Mouse (Mus musculus): ENCODE measurements around the gene Lrig2.

Gene Lrig2

DNA sequence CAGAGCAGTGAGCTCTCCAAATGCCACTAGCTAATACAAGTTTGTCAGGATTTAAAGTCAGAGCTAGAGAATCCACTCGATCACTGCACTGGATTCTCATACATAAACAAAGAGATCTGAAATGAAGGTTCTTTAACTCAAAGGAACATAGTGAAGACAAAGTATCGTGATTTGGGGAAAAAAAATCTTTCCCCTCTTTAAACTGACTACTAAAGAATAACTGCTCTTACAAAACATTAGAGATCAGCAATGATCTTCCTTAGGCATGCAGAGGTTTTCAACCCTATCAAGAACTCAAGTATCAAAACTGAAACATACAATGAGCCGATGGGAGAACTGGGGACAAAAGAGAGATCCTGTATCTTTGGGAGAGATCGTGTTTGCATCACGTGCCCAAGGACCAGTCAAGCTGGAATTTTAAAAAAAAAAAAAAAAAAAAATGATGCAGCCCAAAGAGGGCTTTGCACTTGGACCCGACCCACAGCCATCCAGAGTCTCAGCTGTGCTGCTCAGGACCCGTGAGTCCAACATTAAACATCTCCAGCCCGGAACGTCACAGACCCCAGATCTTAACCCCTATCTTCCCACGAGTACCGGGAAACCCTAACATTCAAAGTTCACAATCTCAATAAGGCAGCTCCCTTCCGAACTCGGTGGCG is 818 bp downstream of the Lrig2 start:
- no peak for DNase-seq (ENCODE audit: low spot score in 2 of 2)

DNA sequence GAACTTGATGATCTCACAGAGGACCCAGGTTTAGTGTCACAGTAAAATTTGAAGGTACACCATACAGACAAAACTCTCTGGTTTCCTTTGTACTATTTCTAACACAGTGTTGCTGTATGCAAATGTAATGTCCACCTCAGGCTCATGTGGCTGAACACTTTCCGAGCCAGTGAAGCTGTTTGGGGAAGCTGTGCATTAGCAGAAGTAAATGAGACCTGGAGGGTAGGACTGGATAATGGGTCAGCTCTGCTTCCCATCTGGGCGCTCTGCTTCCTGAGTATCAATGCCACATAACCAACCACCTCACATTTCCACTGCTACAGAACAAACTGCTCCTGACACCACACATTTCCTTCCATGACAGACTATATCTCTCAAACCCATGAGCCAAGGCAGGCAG is 10.1 kb downstream of the Lrig2 start:
- no peak for DNase-seq (ENCODE audit: low spot score in 2 of 2)

DNA sequence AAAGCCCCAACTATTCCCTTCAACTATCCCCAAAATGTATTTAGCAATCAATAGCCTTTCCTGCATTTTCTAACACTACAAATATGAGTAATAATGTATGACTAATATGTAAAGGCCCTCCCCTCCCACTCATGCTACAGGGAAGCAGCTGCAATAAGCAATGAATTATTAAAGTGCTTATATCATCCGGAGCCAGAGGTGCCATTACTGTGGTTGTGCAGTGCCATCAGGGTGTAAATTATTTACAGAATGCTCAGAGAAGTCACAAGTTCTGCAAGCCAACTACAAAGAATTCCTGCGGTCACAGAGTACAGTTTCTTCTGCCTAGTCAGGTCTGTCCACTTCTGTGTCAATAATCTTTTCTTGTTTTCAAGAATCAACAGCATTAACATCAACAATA is 10.8 kb downstream of the Lrig2 start:
- no peak for DNase-seq (ENCODE audit: low spot score in 2 of 2)

DNA sequence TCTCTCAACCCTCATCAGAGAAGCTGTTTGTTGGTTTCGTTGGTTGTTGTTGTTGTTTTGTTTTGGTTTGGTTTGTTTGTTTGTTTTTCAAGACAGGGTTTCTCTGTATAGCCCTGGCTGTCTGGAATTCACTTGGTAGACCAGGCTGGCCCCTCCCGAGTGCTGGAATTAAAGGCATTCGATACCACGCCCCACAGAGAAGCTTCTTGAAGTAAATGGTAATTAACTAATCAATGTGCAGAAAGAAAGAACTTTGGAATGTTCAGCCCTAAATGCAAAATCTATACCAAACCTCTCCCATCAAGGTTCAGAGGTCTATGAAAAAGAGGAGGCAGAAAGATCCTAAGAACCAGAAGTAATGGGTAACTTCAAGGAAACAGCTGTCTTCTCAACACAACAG is 15.5 kb downstream of the Lrig2 start:
- no peak for DNase-seq (ENCODE audit: low spot score in 2 of 2)

DNA sequence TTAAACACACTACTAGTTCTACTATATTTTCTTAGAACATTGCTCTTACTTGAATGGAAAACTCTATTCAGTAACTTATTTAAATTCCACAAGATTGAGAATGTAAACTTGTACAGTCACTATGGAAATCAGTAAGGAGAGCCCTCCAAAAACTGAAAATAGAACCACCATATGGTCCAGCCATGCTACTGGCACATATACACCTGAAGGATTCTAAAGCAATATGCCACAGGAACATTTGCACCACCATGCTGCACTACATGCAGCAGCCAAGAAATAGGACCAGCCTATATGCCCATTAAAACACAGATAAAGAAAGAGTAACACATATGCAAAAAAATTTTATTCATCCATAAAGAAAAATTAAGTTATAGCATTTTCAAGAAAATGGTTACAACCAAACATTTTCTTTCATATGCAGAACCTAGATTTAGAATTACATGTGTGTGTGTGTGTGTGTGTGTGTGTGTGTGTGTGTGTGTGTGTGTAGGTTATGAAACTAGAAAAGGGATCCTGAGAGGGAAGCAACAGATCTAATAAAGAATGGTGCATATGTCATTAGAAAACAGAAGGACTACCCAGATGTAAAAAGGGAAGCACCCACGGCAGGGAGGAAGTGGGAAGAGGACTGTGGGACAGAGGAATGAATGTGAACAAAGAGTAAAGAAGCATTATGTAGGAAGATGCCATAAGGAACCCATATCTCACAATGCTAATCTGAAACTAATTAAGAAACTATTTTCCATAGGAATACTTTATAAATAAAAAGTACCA is 30.6 kb downstream of the Lrig2 start:
- no peak for DNase-seq (ENCODE audit: low spot score in 2 of 2)

DNA sequence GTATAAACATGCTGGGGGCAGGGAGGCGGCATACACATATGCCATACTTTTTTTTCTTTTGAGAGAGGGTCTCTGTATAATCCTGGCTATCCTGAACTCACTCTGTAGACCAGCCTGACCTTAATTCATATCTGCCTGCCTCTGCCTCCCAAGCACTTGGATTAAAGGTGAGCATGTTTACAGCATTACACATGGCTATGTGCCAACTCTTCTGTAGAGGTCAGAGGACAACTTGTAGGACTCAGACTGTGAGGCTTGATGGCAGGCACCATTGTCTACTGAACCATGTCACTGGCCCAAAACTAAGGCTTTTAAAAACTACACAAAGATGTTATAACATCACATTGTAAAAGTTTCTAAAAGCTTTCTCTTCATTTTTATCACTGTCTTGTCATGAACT is 33.7 kb downstream of the Lrig2 start:
- no peak for DNase-seq (ENCODE audit: low spot score in 2 of 2)

DNA sequence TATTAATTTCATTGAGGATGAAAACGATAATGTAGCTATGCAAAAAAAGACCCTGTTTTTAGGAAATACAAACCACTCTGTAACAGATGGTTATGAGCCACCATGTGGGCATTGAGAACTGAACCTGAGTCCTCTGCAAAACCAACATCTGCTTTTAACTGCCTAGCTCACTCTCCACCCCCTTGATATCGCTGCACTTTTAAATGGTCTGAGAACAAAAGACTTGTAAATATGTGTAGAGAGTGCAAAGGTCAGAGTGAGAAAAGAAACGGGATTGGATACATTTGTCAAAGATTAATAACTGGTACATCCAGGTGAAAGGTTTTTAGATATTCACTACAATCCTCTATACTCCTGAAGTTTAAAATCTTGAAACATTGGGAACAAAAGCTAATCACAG is 42.3 kb downstream of the Lrig2 start:
- no peak for DNase-seq (ENCODE audit: low spot score in 2 of 2)

DNA sequence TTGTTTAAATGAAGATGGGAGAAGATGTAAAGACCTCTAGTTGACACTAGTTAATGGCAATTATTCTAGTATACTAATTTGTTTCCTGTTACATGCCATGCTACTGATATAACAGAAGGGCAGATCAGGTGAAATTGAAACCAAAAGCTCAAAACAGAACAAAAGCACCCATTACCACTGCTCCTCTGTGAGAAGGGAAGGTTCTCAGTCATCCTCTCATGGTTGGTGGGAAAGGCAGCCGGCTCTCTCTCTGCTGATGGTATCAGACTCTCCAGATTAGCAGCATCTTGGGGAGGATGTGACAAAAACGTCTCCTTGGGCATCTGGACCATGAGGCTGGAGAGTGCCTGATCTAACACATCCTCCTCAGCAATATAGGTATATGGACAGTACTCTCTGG is 50.5 kb downstream of the Lrig2 start:
- no peak for DNase-seq (ENCODE audit: low spot score in 2 of 2)

DNA sequence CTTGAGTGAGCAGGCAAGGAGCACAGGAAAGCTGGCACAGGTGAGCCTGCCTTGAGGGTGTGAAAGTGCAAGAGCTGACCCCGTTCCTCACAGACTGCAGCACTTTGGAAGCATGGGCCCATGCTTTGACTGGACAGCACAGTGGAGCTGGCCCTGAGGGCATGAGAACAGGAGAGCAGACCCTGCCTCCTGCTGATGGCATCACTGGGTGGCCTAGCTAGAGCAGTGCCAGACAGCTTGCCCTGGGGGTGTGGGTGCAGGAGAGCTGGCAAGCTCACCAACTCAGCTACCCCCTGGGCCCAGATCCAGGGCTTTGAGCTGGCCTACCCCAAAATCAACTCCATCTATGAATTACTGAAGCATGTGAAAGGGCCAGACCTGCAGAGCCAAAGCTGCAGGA is 53.1 kb downstream of the Lrig2 start:
- DNase-seq (ENCODE audit: low spot score in 2 of 2) = no peak

DNA sequence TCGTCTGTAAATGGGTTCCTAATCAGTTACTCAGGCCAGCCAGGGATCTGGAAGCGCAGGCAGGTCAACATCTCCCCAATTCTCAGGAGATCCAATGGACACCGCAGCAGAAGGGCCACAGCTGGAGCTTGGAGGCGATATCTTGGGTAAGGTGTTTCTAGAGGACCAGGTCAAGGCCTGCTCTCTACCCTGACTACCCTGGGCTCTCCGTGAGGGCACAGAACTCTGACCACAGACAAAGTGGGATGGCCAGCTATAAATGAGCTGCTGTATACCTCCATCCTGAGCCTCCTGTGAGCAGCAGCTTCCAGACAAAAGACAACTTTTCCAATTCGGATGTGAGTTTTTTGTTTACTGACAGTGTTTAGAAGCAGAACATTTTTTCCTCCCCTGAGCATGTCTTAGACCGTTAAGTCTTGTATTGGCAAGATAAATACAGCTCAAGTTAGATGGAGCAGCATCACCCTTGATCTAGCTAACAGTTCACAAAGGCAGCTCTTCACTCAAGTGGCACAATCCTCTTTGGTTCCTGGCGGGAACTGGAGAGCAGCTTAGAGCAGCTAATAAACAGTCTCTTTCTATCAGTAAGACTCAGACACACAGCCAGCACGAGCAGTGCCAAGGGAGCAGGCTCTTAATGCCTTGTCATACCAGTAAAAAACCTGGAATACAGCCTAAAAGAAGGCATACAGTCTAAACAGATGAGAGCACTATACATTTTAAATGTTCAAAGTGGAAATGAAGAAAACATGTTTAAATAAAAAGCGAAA is 56.0 kb downstream of the Lrig2 start:
- DNase-seq (ENCODE audit: low spot score in 2 of 2) = no peak

DNA sequence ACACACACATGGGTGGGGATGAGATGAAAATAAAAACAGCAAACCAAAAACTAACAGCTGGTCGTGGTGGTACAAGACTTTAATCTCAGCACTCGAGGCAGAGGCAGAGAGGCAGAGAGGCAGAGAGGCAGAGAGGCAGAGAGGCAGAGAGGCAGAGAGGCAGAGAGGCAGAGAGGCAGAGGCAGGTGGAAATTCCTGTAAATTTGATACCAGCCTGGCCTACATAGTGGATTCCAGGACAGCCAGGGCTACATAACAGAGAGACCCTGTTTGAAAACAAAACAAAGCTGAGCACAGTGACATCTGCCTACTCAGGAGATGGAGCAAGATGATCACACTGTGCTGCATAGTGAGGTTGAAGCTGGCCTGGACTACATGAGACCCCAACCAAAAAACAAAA is 64.5 kb downstream of the Lrig2 start:
- no peak for DNase-seq (ENCODE audit: low spot score in 2 of 2)

DNA sequence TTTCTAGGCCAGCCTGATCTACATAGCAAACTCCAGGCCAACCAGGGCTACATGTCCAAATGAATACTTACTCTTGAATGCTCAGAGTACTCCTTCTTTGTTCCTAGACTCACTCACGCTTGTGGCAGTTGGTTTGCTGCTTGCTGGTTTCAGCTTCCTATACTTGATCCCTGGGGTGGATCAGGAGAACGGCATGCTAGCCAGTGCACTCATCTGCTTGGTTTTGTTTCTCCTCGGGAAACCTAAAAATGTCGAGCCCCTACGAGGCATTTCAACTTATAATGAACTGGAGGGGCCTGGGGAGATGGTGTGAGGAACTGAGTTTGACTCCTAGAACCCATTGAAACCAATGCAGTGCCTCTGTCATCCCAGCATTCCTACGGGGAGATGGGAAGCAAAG is 65.0 kb downstream of the Lrig2 start:
- no peak for DNase-seq (ENCODE audit: low spot score in 2 of 2)

DNA sequence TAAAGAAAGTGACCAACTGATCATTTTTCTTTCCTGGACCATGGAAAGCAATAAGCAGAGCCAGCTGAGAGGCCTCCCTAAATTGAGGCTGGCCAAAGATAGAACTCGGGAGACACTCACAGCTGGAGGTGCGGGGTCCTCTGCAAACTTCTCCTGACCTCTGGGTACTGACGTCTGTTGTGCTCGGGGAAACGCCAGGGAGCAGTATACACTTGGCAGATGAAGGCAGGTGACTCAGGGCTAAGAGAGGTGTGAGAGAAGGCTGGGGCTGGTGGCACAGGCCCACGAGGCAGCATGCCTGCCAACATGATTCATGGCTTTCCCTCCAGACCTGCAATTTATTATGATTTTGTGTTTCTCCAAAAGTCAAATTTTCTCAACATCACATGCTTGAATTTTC is 66.1 kb downstream of the Lrig2 start:
- DNase-seq (ENCODE audit: low spot score in 2 of 2) = no peak

DNA sequence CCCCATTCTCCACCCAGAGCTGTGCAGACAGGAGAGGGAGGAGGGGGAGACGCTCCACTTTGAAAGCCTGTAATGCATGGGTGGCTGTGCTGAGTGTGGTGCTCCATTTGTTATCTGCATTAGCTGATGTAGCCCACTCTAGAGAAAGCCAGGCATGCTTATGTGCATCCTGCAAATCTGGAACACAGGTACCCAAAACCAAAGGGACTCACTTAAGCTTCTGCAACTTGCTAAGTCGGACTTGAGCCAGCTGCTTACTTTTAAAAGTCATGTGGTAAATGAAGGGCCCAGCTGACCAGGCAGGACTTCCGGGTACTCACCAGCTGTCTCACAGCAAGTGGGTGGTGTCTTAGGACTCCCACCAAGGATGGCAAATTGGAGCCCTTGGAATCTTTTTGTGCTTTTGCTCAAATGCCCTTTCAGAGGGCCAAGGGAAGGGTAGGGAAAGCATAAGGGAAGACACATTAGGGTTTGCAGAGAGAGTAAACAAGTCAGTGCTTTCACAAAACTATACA is 66.7 kb downstream of the Lrig2 start:
- DNase-seq (ENCODE audit: low spot score in 2 of 2) = no peak

DNA sequence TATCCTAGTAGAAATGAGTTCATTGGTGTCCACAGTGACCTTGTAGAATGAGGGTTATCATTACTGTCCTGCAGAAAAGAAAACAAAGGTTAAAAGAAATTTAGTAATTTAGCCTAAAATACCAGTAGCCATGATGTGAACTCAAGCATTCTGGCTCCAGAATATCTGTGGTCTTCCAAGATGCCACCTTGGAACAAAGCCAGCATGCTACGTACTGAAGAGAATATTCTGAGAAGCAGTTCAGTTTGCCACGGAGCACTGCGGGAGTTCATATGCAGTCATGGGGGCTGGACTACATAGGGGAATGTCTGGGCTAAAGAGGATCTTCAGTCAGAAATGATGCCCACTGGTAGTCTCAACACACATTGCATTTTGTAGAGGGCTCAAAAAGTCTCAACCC is 67.6 kb downstream of the Lrig2 start:
- no peak for DNase-seq (ENCODE audit: low spot score in 2 of 2)

DNA sequence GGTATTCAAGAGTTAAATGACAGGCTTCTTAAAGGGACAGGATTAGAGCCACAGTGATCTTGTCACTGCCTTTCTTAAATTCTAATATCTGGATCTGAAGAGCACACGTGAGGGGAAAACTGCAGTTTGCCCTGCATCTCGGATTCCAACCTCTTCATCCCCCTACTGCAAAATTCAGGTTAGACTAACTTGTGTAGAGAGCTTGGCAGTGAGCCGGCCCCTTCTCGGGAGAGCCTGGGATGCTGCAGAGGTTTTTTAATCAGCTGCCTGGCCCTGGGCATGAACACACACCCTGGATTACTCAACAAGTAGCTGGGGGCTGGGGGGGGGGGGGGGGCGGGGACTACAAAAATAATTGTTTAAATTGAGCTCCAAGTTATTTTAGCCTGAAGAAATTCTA is 69.4 kb downstream of the Lrig2 start:
- no peak for DNase-seq (ENCODE audit: low spot score in 2 of 2)

DNA sequence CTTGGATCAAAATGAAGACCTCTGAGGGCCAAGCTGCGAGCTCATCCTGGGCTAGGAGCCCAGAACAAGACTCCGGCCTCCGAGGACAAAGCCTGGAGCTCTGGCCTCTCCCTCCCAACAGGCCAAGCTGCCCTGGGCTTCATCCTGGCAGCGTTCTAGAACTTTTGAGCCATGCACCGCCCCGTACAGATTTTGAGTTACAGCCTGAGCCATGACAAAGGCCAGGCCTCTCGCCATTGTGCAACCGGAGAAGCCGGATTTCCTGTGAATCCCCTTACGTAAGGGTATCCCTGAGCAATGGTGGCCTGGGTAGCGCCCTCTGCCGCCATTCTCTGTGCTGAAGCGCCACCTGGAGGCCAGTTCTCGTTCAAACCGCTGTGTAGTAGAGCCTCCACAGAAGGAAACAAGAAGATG is 69.8 kb downstream of the Lrig2 start:
- peak; percentile 86 to 95 for DNase-seq (ENCODE audit: low spot score in 2 of 2)

DNA sequence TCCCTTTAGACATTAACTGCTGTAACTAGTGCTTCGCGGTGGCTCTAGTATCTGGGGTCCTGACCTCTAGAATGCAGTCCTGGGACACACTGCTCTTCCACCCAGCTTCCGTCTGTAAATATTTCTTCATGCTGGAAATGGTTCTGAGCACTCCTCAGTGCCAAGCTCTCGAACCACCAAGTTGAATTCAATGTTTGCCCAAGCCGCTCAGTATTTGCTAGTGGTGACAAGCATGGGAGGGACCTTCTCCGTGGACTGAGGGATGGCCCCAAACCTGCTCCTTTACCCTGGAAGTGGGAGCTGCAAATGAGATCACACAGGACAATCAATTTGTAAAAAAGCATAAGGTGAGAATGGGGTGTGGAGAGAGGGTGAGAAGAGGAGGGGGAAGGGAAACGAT is 70.3 kb downstream of the Lrig2 start:
- DNase-seq (ENCODE audit: low spot score in 2 of 2) = no peak

DNA sequence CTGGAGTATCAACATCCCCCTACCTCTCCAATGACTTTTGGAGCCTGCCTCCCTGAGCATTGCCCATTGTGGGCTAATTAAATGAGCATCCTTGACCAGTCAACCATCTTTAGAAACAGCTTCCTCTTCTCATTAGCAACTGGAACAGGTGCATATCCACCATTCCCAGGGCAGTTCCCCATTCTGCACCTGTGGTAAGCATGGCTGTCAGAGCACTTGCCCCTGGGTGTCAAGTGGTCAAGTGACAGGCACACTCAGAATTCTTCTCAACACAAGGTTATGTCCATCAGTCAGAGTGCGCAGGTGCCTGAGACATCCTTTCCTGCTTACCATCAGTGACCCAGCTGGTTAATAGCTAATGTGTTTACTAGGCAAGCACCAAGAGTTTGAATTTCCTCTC is 72.9 kb downstream of the Lrig2 start:
- DNase-seq (ENCODE audit: low spot score in 2 of 2) = no peak

DNA sequence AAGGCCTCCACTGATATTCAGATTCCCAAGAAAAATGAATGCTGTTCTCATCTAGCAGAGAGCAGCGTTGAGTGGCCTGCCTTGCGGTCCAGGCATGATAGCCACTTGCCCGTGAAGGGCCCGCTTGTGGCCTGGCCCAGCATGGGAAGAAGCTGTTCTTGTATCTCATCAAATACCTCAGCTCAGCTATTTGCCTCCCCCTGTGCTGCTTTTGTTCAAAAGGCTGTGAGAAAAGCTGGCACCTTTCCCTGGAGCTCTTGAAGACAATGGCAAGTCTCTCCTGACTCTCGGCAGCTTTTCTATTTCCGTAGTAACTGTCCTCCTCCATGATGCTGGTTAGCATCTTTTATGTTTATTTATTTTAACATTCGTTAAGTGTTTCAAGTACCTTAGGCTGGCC is 74.1 kb downstream of the Lrig2 start:
- no peak for DNase-seq (ENCODE audit: low spot score in 2 of 2)

DNA sequence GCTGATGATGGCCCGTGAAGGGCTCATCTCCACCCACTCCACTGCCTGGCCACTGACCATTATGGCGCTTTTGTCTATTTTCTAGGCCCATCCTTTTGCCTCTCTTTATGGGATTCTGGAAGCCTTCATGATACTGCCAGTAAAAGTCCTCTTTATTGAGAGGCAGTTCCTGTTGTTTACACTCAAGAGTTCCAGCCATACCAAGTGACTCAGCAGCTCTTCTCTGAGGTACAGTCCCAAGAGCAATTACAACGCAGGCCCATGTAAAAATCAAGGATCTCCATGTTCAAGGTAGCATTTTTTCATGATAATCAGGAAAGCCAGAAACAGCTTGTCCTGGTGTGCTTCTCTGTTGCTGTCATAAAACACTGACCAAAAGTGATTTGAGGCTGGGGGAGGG is 75.8 kb downstream of the Lrig2 start:
- DNase-seq (ENCODE audit: low spot score in 2 of 2) = no peak

DNA sequence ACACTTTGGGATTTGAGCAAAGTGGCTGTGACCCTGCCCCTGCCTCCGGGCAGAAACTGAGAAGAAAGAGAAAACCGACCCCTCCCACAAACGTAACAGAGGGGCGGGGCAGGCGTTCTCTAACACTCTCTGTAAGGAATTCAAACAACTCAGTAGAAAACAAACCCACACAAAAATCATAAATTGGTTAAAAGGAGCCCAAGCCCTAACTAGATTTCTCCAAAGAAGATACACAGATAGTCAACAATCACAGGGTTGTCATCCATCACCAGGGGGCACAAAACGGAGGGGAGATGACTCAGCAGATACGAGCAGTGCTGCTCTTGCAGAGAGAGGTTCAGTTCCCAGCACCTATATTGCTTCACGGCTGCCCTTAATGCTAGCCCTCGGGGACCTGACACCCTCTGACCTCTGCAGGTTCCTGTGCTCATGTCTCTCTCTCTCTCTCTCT is 77.4 kb downstream of the Lrig2 start:
- DNase-seq (ENCODE audit: low spot score in 2 of 2) = no peak

DNA sequence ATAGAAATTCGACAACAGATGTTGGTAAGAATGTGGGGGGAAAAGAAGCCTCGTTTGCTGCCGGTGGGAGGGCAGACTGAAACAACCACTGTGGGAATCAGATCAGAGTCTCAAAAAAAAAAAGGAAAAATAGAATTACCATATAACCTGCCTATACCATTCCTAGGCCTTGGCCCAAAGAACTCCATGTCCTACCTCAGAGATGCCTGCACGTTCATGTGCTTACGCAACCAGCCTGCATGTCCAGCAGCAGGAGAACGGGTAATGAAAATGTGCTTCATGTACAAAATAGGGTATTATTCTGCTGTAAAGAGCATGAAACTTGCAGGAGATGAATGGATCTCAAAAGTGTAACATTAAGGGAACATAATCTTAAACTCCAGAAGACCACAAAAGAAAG is 79.1 kb downstream of the Lrig2 start:
- no peak for DNase-seq (ENCODE audit: low spot score in 2 of 2)

Measured in frontal cortex, postnatal 10 days (tissue).